Mouse (Mus musculus): ENCODE measurements around the gene Meis1.

Gene Meis1

DNA sequence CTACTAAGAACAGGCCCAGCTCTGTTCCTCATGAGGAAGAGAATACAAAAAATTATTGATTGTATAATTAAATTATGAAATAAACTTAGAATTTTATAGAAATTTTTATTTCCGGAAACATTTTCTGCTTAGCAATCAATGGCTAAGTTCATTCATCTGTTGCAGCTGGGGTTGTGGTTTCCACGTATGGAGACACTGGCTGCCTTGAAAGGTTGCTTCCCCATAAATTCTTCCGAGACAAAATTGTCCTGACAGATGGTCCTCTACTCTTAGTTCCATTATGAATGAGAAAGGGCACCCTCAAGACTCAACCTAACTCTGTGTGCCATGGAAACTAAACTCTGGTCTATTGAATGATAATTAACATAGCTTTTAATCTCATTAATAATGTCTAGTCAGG, 111.9 kb downstream of the Meis1 start:
- no peak for DNase-seq (ENCODE audit: low read depth, low spot score)

DNA sequence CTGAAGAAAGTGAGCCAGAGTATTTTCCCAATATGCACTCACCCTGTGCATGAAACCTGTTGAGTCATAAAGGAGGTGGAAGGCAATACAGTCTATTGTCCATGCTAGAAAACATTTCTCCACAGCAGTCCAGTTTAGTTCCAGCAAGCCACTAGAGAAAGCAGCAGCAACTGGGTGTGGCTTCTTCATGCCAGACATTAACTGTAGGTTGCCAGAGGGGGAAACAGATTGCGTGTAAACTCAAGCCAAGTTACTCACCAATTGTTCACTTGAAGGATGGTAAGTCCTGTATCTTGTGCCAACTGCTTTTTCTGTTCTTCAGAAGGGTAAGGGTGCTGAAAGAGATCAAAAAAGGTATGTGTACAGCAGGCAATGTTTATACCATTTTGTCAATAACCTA, 113.4 kb downstream of the Meis1 start:
- no peak for DNase-seq (ENCODE audit: low read depth, low spot score)

DNA sequence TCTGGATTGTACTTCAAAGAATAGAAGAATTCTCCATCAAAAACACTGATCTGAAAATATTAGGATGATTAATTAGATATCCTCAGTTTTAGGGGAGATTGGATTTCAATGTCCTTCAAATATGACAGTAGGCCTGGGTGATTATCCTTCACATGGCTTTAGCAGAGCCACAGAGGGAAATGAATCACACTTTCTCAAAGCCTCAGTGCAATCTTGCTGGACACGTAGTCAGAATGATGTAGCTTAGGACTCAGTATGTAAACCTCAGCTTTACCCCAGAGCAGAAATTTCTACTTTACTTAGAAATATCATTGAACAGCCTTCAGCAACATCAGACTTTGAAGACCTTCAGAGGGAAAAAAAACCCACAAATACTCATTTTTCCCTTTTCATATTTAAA, 113.9 kb downstream of the Meis1 start:
- no peak for DNase-seq (ENCODE audit: low read depth, low spot score)

DNA sequence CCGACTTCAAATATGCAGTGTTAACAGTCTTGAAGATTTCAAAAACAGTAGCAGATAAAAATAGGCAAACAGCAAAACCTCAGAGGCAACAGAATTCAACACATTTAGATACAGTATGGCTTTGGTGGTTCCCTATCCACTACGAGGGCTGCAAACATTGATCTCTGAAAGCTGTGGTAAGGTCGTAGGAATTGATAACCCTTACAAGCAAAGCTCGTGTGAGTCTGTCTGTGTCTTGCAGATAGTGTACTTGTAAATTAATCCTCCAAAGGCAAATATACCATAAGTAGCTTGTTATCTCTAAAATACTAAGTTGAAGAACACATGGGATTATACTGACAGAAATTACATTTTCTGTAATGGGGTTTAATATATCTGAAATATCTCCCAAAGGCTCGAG, 114.5 kb downstream of the Meis1 start:
- DNase-seq (ENCODE audit: low read depth, low spot score) = no peak

DNA sequence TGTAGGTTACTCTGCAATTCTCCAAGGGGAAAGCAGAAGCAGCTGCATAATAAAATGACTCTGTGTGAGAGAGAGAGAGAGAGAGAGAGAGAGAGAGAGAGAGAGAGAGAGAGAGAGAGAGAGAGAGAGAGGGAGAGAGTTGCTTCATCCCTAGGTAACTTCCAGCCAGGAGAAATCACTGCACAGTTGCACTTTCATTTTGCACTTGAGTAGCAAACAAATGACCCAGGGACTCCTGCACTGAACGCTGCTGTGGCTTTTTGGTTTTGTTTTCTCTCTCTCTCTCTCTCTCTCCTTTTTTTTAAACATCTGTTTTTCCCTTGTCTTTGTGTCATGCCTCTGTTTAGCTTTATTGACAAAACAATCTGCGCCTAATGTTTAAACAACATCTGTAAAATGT, 118.3 kb downstream of the Meis1 start:
- no peak for DNase-seq (ENCODE audit: low read depth, low spot score)

DNA sequence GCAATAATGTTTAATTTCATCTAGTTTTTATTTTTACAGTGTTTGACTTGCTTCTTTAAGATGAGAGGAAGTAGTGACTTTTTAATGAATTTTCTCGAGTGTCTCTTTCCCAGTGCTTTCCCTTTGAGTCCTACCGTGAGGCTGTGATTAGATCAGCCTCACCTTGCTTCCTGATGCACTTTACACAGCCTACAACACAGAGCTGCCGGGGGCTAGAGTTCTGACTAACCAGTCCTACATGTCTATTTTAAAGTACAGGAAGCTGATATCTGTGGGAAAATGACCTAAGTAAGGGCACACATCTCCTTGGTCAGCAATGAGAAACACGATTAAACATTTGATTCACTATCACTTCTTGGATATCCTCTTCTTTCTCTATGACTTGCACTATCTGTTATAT, 119.9 kb downstream of the Meis1 start:
- DNase-seq (ENCODE audit: low read depth, low spot score) = no peak

DNA sequence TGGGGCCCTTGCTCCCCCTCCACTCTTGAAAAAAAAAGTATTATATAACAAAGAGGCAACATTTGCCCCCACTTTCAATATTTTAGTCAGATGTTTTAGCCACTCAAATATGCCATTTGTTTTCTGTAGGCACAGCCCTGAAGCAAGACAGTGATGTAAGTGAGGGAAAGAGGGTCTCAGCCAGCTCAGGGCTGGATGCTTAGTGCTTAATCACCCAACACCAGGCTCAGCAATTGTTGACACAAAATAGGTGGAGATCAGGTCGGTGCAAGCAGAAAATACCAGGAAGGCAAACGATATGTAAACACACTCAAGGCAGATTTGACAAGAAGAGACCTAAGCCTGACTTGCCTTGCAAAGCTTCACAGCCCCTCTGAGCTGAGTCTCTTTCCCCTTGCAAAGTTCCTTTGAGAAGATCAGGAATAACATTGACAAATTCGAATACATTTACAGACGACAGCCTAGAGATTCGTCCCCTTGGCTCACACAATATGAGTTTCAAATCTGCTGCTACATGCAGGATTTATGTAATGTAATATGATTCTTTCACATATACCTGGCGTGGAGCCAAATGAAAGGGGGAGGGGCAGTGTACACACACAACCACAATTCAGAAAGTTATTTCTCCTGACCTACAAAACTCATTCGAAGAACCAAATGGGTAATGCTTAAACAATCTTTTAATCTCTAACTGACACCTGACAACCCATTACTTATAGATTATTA, 120.7 kb downstream of the Meis1 start:
- DNase-seq (ENCODE audit: low read depth, low spot score) = no peak

DNA sequence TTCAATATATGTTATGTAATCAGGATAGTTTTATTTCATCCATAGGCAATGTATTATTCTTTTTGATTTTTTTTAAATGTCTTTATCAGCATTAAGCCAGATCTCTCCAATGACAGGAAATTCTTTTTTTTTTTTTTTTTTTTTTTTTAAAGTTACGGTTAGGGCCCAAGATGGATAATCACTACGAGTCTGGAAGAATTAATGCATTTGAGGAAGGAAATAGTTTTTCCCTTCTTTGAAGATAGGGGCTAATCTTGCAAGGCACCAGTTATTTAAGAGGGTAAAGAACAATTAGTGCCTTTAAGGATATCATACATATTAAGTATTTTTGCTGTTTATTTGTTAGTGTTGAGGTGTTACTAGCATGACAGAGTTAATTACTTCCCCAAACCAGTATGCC, 121.5 kb downstream of the Meis1 start:
- no peak for DNase-seq (ENCODE audit: low read depth, low spot score)

DNA sequence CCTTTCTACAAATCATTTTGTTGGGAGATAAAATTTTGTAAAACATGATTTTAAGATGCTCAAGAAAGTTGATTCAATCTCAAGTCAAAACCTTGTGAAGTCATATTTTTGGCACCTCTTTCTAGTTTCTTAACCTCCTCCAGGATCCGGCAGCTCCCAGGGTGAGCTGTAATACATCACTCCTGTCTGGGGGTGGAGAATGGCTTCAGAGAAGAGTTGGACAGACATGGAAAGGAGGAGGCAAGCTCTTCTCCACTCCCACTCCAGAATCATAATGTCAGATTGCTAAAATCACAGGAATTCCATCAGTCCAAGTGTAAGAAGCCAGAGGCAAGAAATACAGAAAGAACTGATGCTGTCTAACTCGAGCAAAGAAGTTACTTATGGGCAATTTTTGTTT, 126.3 kb downstream of the Meis1 start:
- no peak for DNase-seq (ENCODE audit: low read depth, low spot score)

DNA sequence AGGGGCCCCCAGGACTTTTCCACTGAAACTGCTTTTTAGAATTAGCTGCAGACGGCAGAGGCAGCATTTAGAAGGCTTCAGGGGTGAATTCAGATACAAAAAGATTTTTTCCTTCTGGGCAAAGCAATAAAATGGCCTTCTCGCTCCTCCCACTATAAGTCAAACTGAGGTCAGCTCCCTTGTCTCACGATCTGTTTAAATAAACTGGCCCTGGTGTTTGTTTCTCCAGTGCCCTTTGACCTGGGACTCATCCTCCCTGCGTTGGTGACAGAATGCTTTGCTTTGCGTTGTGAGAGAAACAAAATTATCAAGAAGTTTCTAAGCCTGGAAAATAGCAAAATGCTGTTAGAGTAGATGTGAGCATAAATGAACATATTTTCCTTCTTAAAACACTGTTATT, 129.6 kb downstream of the Meis1 start:
- no peak for DNase-seq (ENCODE audit: low read depth, low spot score)

DNA sequence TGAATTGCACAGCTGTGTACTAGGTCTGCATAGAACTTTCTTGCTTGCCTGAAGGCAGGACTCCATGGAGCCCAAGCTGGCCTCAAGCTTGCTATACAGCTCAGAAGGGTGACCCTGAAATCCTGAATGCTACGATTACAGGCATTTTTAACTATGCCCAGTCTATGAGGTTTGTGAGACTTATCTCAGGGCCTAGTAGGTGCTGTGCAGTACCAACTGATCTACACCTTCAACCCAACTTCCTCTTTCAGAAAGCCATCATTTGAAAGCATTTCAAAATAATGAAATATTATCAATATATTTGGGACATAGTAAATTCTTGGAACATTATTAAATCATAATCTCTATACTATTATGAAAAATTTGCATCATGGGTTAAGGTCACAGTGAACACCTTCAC, 130.1 kb downstream of the Meis1 start:
- DNase-seq (ENCODE audit: low read depth, low spot score) = no peak

DNA sequence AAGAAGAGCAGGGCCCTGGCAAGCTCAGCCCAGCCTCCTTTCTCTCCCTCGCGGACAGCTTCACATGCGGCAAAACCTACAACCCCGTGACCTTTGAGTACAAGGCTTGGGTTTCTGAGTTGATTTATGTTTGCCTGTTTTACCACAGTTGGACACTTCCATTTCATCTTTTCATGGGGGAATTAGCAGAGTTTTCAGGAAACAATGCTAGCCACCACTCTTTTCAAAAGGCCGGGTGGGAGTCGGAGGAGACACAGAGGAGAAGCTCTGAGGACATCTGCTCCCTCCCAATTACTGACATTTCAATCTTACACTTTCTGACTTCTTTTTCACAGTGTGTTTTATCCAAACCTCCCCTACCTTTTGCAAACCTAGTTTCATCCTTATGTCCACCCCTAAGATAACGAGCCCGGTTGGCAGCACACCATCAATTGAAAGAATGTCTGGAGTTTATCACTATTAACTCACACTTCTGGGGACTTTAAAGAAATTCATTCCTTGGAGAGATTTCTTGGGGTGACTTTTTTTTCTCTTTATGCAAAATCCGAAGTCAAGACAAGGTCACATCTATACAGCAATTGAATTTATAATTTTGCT, 133.0 kb downstream of the Meis1 start:
- no peak for DNase-seq (ENCODE audit: low read depth, low spot score)

DNA sequence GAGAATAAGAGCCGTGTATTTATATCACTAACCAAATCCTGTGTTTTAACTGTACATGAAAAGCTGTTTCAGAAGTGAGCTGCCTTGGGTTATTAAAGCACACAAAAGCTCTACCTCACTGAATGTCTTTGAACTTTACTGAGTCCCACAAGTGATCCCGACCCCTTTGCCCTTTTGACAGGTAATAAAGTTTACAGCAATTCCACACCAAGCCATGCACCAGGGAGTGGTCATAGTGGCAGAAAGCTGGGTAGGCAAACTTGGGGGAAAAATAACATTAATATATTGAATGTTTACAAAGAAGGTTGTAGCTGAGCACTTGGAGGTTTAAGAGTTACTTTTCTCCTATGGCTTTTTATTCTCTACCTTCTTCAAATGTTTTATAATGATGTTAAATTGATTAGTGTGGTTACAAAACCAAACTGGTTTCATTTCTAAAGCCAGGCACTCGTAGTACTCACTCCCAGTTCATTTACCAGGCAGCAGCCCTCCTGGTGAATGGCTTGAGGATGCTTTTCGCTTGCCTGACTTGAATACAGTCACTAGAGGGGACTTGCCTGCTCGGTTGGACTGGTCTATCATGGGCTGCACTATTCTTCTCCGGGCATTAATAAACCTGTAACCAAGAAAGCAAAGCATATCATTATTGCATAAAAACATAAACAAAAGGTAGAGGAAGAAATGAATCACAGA, 133.6 kb downstream of the Meis1 start:
- no peak for DNase-seq (ENCODE audit: low read depth, low spot score)

DNA sequence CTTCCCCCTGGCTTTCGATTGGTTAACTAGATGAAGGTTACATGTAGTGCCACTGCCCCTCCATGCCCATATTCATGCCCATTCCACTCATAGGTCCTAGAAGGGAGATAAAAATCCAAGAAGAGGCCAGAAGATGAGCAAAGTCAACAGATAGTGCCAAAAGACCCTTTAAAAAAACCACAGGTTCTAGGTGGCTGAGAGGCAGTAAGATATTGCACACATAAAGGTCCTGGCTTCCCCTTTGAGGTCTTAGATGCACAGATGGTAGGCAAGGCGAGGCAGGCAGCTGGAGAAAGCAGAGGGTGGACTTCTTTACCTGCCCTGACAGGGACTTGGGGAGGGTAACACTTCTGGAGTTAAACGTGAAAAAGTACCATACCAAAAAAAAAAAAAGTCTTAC, 134.8 kb downstream of the Meis1 start:
- no peak for DNase-seq (ENCODE audit: low read depth, low spot score)

DNA sequence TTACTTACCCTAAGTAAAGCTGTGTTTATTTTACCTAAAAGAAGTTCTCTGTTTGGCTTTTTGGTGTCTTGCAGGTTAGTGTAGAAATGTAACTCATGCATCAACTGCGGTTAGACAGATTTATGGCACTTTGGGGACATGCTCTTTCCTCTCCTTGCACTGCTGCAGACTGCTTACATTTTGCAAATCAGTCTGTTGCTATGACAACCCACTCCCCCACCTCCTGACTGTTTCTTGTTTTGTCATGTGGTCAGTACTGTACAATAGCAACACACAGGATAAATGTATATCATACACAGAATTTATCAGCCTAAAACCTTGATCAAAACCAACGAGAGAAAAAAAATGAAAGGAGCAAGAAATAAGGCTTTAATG, 135.3 kb downstream of the Meis1 start:
- DNase-seq (ENCODE audit: low read depth, low spot score) = no peak

DNA sequence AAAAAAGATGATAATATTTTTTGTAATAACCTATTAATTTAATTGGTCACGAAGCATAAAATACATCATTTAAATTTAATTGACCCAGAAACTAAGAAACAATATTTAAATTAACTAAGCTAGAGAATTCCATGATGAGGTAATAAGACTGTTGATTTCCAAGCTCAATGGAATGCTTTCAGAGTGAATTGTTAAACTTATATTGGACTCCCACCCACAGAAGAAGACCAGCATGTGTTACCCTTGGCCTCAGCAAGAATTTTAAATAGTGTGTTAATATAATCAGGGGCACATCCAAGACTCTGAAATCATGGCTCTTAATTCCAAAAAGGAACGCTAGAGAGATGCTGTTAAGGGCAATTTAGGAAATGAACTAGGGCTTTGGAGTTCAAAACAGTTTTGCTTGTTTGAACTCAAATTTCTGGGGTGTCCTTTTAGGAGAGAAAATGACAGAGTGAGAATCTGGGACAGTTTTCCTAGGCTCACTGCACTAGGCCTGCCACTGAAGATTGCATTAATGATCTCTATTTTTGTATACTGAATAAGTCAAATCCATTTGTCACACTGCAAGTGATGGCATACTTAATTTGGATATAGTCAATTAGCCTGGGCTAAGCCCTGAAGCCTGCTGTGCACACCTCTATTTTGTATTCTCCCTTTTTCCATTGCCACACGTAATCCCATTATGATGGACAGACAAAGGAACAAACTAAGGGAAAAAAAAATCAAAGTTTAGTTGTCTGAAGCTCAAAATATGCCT, 135.9 kb downstream of the Meis1 start:
- DNase-seq (ENCODE audit: low read depth, low spot score) = no peak

DNA sequence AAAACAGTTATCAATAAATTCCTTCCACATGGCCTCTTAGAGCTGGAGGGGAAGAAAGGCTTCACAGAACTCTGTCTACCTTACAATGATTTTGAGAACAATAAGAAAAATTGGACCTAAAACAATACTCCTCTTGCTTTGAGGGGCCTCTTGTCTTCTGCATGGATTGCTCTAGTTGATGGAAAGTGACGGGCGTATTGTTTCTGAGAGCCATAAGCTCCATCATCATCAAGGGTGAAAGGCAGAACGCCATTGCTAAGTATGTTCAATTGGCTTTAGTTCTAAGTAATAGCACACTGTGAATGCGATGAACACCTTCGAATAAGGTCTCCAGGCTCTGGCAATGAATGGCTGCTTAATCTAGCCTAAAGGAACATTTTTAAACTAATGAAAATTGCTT, 136.5 kb downstream of the Meis1 start:
- DNase-seq (ENCODE audit: low read depth, low spot score) = no peak

DNA sequence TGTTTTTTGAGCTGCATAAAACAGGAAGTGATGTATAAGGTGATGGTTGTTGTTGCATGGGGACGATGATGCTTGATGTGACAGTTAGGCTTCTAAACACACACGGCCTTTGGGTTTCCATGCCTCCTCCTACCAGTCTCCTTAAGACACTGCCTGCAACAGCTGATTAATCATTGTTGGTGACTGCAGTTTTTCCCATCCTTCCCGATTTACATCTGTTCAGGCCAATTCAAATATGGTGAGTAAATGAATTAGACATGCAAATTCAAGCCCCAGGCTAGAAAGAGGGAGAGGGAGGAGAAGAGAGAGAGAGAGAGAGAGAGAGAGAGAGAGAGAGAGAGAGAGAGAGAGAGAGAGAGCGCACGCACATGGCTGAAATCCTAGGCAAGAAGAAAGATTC, 138.0 kb downstream of the Meis1 start:
- no peak for DNase-seq (ENCODE audit: low read depth, low spot score)

DNA sequence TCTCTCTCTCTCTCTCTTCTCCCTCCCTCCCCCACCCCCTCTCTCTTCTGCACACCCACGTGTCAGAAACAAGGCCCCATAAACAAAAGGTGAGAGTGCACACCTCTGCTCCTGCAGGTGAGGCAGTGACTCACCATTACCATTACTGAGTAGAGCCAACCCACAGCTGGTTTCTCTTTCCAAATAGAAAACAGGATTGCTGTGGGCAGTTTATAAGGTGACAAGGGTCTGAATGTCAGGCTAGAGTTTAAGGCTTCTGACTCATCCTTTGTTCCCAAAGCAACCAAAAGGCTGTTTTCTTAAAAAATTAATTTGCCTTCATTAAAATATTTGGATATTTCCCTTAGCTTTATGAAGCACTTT, 139.3 kb downstream of the Meis1 start:
- no peak for DNase-seq (ENCODE audit: low read depth, low spot score)

DNA sequence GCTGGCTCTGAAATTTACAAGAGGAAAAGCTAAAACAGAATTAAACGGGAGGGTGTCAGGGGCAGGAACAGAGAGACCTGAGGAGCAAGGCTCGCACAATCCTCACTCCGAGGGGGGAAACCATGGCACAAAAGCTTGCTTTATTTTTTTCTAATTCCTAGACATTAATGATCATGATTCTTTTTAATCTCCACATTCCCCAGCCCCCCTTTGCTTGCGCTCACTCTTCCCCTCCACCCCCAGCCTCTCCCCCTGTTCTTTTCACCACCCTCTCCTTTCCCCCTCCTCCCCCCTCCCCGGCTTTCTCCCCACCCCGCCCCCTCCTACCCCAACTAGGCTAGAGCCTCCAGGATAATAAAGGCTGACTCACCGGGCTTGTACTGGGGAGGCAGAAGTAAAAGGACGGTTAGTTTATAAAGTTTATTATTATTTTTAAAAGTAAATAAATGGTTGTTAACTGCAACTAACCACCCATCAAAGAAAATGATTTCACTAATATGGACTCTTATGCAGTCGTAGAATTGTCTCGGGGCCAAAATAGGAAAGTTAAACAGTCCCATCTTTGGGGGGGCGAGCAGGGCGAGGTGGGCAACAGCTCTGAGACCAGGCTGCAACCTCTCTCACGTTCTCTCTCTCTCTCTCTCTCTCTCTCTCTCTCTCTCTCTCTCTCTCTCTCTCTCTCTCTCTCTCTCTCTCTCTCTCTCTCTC, 139.9 kb downstream of the Meis1 start:
- DNase-seq (ENCODE audit: low read depth, low spot score) = no peak

DNA sequence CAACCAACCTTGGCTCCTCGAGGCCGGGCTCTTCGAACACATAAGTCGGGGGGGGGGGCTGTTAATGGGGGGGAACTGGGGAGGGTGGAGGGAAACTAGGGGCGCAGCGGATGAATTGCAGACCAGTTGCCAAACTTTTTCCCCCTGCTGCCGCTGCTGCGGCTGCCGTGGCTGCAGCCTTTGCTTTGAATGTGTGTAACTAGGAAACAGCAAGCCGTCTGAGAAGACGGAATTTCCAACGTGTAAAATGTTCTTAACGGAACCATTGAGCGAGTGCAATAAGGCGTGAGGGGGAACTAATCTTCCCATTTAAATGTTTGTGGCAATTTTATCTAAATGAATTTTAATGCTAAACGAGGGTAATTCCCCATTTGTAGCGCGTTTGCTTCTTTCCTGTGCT, 140.8 kb downstream of the Meis1 start:
- DNase-seq (ENCODE audit: low read depth, low spot score) = no peak

DNA sequence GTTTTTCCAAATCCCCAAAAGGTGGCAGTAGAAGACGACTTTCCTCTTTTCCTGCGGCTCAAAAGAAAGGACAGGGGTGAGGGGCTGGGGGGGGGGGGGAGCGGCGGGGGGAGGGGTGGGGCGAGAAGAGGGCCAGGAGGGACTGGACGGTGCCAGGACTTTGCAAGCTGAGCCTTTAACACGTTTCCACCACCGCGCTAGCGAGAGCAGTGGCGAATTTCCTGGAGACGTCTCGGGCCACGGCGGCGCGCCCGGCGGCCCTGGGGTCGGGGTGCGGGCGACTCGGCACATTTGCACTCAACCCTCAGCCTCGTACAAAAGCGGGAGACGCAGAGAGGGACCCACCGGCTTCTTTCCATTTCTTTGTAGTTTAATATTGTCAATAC, 141.2 kb downstream of the Meis1 start:
- DNase-seq (ENCODE audit: low read depth, low spot score) = no peak

Measured in c-Kit-negative CD71-positive TER-119-positive erythroid progenitor cells, embryonic 14.5 days (primary cell).